Mouse (Mus musculus) common myeloid progenitor, adult 5-6 weeks (primary cell): ENCODE measurements around the gene Irf2bp1. TPM values are rescaled to one million over a fixed set of nuclear protein-coding genes. Genes with fewer than 3 reads are reported as not detected.

Source experiments
- ATAC-seq: replicated peaks from 2 replicates; pipeline ENCODE4 v1.8.0; 2016; ENCODE audit warnings: low read depth, mild to moderate bottlenecking, moderate TSS enrichment, inconsistent platforms; ENCODE audit not compliant: poor library complexity, severe bottlenecking
- total RNA-seq: library from RNA; stranded (forward); fragments of 200-1000, 187-1606 nt; gene quantifications from 2 replicates; pipeline ENCODE4 v1.2.3, GENCODE M21; 2017

Gene Irf2bp1
- total RNA-seq, 1 experiment from 2014 or later, result 14.6 TPM

DNA sequence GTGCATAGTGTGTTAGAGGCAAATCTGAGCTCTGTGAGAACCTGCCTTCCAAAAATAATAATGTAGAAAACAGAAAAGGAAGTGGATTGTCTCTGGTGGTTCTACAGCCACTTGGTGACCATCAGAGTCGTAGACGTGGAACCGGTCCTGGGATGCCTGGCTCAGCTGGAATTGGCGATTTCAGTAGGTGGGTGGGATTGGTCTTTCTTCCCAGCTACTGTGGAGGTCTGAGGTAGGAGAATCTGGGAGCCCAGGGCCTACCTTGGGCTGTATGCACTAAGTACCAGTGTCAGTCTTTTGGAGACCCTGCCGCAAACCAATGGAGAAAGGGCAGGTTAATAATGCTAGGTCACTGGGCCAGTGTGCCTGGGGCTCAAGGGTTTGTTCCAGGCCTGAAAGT, 10.8 kb upstream of the Irf2bp1 start:
- no peak for ATAC-seq

DNA sequence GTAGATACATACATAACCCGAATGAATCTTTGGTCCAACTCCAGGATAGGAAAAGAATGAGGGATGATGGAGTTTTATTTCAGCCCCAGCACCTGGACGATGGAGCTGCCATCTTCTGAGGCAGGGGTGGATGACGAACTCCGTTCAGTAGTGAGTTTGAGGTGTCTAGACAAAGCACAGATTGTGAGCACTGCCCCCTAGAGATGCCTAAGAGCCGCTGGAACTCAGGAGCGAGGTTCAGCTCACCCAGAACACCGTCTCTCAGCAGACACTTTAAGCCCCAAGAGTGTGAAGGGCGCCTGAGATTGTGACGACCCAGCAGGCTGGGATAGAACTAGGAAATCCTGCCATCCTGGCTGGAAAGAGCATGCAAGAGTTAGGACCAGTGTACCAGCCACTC, 5.0 kb upstream of the Irf2bp1 start:
- ATAC-seq, result no peak

DNA sequence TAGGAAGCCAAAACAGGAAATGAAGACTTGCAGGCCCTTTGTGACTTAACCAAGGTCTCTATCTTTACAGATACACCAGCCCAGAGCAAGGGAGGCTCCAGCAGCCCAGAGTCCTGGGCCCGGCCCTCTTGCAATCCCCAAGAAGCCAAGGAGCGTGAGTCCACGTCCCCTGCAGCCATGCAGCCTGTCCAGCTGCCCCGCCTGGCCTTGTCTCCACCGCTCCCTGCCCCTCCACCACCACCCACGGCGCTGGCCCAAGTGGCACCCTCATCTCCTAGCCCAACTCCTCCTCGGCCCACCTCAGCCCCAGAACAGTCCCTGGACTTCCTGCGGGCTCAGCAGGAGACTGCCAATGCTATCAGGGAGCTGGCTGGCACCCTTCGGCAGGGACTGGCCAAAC, 3.4 kb upstream of the Irf2bp1 start:
- ATAC-seq, result no peak

DNA sequence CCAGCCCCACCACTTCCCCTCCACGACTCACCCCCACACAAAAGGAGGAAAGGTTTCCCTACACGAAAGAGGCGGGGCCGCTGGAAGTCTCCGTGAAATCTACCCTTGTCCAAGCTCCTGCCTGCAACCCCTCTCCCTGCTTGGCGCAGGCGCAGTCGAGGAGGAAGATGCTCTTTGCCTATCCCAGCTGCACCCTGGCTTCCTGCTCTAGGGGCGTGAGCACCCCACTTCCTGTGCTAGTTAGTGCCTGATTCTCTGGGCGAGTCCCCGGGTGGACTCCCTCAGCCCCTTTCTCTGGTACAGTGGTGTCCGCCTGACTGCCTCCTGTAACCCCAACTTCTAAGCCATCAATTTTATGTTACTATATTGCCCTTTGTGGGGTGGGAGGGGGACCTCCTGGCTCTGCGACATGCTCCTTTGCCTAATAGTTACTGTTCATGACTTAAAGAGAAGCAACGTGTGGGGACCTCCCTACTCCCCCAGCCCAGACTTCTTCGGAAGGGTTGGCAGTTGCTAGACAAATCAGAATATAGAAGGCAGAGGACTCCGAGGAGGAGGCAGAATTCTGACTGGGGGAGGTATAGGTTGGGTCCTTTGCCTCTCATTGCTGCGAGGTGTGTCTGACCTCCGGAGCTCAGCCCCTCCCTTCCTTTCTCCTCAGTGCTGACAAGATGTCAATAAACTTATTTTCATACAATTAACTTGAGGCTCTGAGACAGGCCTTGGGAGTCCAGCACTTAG, 2.6 kb upstream of the Irf2bp1 start:
- ATAC-seq, result peak; percentile 64

DNA sequence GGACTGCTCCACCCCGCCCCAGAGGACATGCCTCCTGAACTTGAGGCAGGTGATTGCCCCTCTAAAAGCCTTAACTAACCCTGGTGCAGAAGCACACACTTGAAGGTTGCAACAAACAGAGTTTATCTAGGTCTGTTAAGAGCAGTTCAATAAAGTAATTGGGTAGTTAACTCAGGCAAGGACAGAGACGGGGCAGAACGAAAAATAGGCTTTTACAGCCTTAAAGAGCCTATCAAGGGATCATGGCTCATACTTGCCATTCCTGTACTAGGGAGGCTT, 2.1 kb upstream of the Irf2bp1 start:
- no peak for ATAC-seq

DNA sequence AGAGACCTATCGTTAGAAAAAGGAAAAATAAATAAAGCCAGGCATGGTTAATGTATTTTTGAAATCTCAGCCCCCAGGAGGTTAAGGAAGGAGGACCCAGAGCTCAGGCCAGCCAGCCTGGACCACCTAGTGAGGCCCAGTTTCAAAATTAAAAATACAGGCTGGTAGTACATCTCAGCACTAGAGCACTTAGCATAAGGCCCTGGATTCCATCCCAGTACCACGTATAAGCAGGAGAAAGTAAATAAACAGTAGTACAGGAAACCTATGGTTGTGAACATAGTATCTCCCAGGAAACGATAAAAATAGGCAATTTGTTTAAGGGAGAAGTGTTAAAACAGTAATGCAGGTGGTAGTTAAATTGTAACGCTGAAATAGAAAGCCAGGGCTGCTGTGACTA, 1.7 kb upstream of the Irf2bp1 start:
- no peak for ATAC-seq

DNA sequence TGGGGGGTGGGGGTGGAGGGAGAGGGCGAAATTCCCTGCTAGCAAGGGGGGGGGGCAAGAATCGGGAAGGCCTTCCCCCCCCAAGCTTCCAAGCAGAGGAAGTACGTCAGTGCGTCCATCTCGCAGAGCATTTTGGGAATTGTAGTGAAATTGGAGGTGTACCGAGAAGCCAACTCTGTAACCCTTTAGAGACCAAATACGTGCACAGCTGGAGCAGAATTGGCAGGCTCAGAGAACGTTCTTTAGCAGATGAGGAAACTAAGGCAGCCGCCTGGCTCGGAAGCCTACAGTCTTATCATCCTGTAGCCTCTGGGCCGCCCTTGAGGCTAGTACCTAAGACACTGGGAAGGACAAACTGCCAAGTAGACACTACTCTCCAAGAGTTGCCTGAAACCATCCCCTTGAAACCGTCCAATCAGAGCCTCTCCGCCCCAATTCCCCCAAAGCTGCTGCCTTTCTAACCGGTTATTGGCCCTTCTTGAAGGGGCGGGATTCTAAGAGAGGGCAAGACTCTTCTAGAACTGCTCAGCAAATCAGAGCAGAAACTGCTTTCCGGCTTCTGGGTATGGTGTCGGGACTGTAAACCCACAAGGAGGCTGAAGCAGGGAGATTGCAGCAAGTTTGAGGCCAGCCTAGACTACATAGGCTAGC, 871 bp upstream of the Irf2bp1 start:
- peak; percentile 61 for ATAC-seq

DNA sequence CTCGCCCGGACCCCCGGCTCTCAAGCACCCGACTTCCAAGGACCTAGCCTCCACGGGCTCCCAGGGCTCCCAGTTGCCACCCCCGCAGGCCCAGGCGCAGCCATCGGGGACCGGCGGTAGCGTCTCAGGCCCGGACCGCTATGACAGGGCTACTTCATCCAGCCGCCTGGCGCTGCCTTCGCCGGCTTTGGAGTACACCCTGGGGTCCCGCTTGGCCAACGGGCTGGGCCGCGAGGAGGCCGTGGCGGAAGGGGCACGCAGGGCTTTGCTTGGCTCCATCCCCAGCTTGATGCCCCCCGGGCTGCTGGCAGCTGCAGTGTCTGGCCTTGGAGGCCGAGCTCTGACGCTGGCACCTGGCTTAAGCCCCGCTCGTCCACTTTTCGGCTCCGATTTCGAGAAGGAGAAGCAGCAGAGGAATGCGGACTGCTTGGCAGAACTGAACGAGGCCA, 811 bp downstream of the Irf2bp1 start:
- ATAC-seq, result no peak

DNA sequence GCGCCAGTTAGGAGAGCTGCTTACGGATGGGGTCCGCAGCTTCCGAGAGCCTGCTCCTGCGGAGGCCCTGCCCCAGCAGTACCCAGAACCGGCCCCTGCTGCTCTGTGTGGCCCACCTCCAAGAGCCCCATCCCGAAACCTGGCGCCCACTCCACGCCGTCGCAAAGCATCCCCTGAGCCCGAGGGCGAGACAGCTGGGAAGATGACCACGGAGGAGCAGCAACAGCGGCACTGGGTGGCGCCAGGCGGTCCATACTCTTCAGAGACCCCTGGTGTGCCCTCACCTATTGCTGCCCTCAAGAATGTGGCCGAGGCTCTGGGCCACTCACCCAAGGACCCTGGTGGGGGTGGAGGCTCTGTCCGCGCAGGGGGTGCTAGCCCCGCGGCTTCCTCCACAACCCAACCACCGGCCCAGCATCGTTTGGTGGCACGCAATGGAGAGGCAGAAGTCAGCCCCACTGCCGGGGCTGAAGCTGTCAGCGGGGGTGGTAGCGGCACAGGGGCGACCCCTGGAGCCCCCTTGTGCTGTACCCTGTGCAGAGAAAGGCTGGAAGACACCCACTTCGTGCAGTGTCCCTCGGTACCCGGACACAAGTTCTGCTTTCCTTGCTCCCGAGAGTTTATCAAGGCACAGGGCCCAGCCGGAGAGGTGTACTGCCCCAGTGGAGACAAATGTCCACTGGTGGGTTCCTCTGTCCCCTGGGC, 1.7 kb downstream of the Irf2bp1 start:
- ATAC-seq, result no peak

DNA sequence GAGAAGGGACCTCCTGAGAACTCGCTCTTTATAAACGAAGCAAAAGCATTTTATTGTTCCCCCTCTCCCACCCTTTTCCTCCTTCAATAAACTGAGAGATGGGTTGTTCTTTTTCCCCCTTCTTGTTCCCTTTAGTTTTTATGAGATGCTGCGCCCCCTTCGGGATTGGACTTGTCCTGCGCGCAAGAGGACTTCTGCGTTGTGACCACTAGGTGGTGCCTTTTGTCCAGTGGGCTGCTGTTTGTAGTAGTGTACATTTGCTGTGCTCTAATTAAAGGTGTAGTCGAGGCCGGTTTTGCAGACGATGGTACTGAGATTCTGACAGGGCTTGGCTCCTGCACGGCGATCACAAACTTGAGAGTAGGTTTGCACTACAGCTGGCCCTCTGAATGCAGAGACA, 2.6 kb downstream of the Irf2bp1 start:
- peak; percentile 50 for ATAC-seq

DNA sequence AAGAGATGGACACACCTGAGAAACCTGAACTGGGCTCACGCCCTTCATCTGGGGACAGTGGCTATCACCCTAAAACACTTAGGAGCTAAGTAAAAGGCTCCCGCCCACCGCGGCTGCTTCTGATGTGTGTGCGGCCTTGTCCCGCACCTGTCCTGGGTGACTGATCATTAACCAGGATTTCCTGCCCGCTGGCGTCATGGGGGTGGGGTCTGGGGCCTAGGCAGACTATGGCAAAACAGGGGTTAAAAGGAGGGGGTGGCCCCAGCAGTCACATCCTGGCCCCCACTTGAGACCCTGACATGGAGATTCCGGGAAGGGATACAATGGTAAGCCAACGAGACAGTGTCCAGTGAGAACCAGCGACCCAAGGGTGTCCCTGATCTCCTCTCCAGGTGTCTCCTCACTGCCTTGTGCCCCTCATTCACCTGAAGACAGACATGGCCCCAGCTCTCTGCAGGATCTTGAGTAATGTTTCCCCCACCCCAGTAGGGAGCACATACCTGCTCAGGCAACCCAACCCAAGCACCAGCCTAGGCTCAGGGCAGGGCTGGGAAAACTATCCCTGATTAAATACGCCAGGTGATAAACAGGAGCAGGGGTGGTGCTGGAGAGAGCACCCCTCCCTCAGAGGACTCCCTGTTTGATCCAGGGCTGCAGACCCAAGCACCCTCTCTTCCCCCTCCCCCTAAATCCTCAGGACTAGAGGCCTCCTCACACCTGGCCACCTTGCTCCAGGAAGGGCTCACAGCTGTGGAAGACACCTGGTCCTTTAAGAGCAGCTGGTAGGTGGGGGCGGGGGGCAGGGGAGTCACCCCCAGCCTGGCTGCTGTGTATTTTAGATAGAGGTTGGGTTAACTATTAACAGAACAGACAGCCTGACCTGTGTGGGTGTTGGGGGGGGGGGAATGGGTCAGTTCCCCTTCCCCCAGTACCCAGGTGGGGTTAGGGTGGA, 3.5 kb downstream of the Irf2bp1 start:
- no peak for ATAC-seq

DNA sequence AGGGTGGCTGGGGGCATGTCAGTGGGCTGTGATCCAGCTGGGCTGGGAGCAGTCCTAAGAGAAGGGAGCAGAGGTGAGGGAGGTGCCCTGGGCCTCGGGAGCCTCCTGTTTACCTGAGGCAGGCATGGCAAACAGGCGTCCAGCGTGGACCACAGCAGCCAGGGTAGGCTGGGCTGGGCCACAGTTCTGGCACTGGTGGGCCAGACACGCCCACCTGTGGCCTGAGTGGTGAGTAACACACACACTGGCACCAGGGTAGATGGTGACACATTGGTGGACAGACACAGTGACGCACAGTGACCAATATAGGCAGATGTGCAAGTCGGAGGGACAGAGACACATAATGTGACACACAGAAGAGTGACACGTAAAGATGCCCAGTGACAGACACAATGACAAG, 6.7 kb downstream of the Irf2bp1 start:
- no peak for ATAC-seq

DNA sequence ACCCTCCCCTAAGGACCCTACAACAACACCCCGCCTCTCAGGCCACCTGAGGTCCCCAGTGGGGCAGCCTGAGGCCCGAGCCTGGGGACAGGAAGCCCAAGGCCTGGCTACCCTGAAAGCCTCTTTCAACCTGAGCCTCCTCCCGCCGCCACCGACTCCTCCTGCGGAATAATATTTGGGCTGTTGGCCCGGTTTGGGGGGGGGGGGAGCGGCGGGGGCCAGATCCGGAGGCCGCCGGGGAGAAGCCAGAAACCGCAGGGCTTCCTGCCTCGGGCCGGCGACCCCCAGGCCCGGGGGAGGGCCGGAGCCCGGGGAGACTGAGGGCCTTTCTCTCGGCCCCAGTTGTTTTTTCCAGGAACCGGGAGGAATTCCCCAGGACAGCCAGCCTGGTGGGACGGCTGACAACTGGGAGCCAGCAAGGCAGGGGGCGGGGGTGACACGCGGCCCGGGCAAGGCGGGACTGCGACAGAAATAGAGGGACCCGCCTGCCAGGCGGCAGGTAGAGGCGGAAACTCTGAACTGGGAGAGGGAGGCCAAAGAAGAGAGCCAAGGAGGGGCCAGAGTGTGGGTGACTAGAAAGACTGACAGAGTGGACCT, 8.3 kb downstream of the Irf2bp1 start:
- peak; percentile 44 for ATAC-seq

DNA sequence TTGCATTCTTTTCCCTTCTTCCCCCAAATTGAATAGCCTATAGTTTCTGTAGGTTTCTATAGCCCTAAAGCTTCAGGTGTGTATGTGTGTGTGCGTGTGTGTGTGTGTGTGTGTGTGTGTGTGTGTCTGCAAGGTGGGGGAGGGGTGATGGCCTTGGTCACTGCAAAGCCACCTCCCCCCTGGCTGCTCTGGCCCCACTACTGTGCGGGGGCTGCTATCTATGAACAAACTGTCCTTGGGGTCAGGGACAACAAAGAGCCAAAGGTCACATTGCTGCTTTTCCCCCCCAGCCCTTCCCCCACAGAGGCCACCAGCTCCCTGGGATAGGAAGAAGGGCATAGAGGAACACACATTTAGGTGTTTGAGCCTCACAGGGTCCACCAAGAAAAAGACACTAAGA, 9.0 kb downstream of the Irf2bp1 start:
- no peak for ATAC-seq

DNA sequence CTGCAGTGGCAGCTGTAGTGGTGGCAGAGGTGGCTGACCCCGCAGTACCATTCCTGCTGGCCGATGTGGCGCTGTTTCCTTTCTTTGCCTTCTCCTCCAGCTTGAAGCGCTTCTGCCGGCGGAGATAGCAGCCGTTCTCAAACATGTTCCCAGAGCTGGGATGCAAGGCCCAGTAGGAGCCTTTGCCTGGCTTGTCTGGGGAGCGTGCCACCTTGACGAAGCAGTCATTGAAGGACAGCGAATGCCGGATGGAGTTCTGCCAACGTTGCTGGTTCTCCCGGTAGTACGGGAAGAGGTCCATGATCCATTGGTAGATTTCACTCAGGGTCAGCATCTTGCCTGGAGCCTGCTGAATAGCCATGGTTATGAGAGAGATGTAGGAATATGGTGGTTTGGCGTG, 10.6 kb downstream of the Irf2bp1 start:
- ATAC-seq, result no peak

DNA sequence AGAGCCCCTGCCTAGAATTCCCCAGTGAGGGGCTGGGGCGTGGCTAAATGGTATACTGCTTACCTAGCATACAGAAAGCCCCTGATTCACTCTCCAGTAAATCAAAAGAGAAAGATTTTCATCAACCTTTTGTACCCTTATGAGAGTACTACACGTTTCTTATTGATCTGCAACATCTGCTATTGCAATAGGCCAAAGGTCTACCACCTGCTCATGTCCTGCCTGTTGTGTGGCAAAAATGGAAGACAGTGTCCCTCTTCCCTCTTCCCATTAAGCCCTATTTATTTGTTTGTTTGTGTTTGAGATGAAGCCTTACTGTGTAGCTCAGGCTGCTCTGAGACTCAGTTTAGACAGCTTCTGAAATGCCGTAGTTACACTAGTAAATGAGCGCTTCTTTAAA, 12.2 kb downstream of the Irf2bp1 start:
- ATAC-seq, result no peak

DNA sequence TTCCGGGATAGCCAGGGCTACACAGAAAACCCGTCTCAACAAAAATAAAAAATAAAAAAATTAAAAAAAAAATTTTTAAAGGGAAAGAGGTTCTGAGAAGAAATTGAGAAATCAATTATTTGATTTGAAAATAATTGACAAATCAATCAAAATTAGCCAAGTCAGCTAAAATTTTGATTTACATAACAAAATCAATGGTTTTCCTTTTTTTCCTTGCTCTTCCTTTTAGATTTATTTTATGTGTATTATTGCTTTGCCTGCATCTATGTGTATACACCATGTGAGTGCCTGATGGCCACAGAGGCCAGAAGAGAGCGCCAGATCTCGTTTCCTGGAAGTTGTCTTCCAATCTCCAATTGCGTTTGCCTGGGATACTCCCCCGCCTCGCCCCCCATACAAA, 14.1 kb downstream of the Irf2bp1 start:
- no peak for ATAC-seq

DNA sequence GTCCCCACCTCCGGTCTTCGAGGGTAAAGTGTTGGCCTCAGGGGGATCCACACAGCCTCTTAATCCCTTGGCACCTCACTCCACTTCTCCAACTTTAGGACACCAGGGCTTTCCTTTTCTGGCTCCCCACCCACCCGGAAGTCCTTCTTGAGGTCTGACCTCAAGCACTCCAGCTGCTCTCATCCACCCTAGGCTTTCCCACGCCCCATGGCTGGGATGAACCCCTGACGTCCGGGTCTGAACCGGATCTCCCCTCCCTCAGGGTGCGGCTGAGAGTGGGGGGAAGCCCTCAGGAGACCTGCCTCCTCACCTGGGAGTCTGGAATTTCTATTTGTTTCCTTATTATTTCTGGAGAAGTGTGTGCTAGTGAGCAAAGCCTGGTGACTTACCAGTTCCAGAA, 17.2 kb downstream of the Irf2bp1 start:
- ATAC-seq, result no peak

DNA sequence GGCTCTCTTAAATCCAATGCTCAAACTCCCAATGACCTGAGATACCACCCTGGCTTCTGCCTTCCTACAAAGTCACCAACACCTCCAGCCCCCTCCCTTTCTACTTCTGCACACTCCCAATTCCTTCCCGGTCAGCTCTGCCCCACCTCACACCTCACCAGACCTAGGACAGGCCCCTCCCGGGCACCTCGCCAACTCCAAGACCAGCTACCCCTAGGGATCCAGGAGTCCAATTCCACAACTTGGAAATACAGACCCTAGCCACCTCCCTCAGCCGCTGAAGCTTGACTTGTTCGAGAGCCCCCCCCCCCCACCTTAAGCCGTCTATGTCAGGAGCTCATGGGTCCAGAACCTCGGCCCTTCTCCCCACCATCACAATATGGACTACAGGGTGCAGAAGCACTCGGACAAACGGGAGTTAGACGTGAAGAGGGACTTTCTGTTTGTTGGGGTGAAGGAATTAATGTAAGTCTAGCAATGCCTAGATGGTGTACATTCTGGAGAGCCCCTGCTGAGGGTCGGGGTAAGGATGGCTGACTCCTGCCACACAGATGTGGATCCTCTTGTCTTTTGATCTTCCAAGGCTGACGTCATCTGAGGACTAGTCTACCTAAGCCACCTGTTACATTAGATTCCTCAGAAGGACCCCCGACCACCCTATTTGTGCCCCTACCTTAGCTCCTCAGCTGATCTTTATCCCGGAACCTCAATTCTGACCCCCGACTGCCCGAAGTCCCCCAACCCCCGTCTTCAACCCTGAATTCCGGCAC, 18.5 kb downstream of the Irf2bp1 start:
- ATAC-seq, result no peak
